Mouse (Mus musculus): ENCODE results near the gene Pter. TPM values are rescaled to one million over a fixed set of nuclear protein-coding genes. Genes with fewer than 3 reads are reported as not detected.

Gene Pter
- polyA plus RNA-seq (2012; rRNA removed): 1.1 TPM in 2 replicates

GRCm38 (mm10) chr2:12923804-12924591, at the start of gene Pter:
Pter (plus strand) TSS chr2:12924041.

GRCm38 (mm10) chr2:13011472-13011871, 87.6 kb downstream of the Pter start, which contains the start of gene C1ql3:
C1ql3 (minus strand) TSS chr2:13011806.

Other genes with a start within 250 kb of the Pter start
- gene C1ql3, start 87.8 kb downstream of the Pter start, polyA plus RNA-seq (2012; rRNA removed): 0.06 and 0.11 TPM in 2 replicates